Mouse (Mus musculus) gastrocnemius, postnatal 14 days (tissue): ENCODE data around the gene Sdk2. TPM values are rescaled to one million over a fixed set of nuclear protein-coding genes. Genes with fewer than 3 reads are reported as not detected.

Experiments
- DNase-seq: peaks from one replicate; pipeline ENCODE4 v3.0.0; 2021; ENCODE audit warnings: mixed read lengths
- intact Hi-C: fragments of 180-260 bp; cut with DNase I; formaldehyde crosslinking; loops from one replicate; pipeline ENCODE4 v1.15.1; 2025; ENCODE audit warnings: low total_unique reads
- total RNA-seq, 2 experiments: library from RNA; stranded (reverse); gene quantifications; 2 replicates each; pipeline ENCODE4 v1.2.3; 2021

Gene Sdk2
- total RNA-seq, 2 experiments from 2014 or later, result 2.0 to 3.7 TPM

- DNase-seq, result no peak
- intact Hi-C loops, result no loop called here
Observed at GRCm38 (mm10) chr11:113758851-113759250, 308.0 kb downstream of the Sdk2 start.

- no peak for DNase-seq
- intact Hi-C loops, result no loop called here
Observed at GRCm38 (mm10) chr11:113756578-113756977, 310.3 kb downstream of the Sdk2 start.

DNA sequence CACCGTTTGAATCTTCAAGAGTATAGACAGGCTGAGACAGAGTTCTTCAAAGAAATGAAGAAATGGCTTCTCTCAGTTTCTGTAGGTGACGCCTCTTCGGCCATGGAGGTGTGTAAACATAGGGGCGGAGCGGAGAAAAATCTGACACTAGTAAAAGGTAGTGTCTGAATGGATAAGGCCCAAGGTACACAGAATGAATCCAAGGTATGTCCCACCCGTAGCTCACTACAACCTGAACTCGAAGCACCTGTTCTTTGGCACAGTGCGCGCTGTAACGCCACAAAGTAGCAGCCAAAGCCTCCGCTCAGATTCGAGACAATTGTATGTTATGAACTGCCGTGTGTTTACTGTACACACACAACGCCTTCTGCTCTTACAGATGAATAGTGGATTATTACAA is 311.0 kb downstream of the Sdk2 start:
- intact Hi-C loops, result no loop called here
- no peak for DNase-seq

DNA sequence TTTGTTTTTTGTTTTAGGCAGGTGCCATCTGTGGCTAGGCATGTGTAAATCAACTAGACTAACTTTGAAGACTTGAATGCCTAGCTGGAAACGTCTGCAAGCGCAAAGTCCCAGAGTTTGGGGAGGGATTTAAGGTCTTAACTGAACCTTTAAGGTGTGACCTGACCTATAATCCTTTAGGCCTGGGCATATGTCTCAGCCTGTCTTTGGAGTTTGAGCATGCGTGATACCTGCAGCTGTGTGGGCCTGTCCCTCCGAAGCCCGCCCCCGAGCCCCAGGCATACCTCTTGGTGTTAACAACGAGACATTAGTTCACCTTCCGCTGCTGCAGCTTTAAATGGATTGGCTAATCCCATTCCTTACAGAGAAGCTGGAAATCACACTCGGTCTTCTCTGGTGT is 312.0 kb downstream of the Sdk2 start:
- no peak for DNase-seq
- intact Hi-C loops, result no loop called here

- no peak for DNase-seq
- intact Hi-C loops, result no loop called here
Observed at GRCm38 (mm10) chr11:113752685-113753430, 314.0 kb downstream of the Sdk2 start.

DNA sequence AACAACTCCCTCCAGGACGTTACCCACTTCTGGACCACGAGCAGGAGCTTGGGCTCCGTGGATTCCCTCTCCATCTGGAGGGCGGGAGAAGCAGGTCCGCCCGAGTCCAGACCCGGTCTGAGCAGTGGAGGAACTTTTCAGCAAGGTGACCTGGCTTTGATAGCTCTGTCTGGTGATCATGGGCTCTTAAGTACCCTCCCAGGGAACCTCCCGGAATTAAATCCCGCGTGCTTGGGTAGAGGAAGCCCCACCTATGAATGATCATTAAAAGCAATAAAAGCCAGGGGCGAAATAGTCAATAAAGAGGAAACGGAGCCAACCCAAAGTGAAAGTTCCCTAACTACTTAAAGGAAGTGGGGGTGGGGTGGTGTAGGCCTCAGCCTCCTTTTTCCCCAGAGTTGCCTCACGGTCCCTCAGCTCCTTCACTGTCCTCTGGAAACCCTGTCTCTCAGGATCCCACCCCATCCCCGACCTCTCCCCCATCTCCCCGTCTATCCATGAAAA is 314.6 kb downstream of the Sdk2 start:
- intact Hi-C loops, result no loop called here
- DNase-seq, result no peak

DNA sequence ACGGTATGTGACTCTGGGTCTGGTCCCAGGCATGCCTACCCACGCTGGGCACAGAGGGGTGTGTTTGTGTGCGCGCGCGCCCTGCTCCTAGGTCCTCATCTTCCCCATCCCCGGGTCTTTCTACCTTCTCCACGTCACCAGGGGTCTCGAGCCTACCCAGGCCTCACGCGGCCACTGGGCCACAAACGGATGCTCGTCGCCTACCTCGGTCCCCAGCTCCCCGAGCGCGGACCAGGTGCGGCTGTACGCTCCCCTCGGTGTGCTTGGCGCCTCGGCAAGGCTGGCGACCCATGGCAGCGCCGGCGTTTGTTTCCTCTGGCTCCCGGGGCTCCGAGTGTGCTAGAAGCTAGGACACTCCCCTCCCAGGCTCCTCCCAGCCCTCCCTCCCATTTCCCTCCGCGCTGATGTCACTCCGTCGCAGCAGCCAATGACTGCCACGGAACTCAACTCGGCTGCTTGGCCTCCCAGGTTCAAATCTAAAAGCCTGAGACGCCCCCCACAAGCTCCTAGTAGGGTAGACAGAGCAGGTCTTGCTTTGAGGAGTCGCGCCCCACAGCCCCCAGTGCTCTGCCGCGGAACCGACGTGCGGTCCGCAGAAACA is 315.3 kb downstream of the Sdk2 start, which contains the start of gene Cdc42ep4:
Gene Cdc42ep4, minus strand, starts transcription at position 398 of the 601 bp plus-strand sequence.
- DNase-seq, result peak; percentile 87
- intact Hi-C loops, result no loop called here

DNA sequence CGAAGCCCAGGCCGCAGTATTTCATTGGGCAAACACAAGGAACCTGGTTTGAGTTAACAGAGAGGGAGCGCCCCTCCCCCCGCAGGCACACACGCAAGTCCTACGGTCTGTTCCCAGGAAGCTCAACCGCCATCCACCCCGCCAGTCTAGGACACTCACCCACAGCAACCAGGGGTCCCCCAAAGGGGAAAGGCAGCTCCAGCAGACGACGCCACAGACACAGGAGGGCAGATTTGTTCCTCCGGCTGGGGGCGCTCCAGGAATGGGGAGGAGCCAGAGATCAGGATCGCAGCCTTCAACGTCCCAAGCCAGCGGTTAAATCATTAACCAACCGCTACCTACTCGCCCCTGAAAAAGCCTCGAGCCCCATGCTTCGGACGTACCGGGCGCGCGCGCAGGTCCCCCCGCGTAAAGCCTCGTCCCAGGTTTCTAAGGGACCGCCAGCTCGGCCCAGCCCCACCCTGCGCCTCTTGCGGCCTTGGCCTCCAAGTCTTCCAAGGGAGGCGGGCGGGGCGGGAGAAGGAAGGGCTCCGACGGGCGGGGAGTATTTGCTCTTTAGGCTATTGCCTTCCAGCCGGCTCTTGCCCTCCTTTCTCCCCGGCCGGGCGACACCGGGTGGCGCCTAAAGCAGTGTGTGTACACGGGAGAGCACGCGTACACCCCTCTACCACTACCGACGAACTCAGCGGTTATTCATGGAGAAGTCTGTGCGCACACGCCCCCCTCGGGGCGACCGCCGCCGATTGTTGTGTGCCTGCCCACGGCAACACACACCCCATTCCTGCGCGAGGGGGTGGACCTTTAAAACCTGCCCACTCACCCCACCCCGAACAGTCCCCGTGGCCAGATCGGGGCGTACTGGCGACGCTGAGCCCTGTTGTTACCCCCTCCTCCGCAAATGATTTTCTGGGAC is 316.0 kb downstream of the Sdk2 start:
- peak; percentile 73 for DNase-seq
- intact Hi-C loops, result no loop called here

DNA sequence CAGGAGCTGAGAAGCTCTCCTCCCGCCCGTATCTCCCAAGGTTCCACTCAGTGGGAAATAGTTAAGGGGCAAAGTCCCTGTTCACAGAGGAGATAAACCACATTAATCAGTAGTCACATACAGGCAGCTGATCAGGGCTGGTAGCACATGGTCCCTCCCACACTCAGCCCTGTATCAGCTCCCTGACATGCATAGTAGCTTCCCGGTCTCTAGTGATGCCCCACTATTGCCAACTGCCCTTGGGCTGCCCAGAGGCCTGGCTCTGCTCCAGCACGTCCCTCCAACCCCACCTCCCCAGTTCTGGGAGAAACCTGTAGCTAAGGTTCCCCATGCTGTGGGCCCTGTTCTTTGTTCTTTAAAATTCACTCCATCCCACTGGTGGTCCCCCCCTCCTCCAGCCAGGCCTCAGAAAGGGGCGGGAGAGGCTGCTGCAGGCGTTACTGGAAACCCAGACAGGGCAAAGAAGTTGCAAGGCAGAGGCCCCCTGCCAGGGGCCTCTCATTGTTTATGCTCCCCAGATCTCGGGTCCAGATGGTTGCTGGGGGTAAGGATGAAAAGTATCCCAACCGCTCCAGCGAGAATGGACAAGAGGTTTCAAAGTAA is 317.0 kb downstream of the Sdk2 start:
- intact Hi-C loops, result no loop called here
- DNase-seq, result no peak

DNA sequence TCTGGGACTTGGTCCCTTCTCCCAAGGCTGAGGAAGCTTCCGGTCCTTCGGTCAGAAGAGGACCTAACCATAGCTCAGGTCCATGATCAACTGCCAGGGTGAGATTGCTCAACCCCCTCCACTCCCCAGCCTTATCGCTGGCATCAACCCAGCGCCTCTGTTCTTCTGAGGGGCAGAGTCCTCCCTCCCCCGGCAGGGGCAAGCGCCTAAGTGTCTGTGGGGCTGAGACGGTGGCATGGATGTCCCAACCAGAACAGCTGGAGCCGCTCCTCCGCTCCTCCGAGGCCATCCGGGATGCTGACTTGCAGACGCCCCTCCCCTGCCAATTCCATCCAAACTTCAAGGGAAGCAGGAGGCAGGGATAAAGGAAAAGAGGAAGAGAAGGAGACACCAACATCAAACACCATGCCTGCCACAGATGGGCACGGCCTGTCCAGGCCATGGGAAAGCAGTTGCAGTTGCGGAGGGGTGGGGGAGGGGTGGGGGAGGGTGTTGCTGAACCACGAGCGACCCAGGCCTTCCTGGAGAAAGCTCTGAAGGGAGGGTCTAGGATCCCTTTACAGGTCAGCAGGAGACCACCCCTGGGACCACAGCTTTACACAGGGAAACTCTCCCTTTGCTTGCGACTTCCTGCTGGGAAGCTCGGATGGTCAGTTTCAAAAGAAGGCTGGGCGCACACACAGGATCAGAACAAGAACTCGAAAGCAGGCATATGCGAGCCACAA is 317.9 kb downstream of the Sdk2 start:
- intact Hi-C loops, result no loop called here
- peak; percentile 49 for DNase-seq

GRCm38 (mm10) chr11:113747725-113748380 is 319.0 kb downstream of the Sdk2 start:
- intact Hi-C loops, result no loop called here
- no peak for DNase-seq

DNA sequence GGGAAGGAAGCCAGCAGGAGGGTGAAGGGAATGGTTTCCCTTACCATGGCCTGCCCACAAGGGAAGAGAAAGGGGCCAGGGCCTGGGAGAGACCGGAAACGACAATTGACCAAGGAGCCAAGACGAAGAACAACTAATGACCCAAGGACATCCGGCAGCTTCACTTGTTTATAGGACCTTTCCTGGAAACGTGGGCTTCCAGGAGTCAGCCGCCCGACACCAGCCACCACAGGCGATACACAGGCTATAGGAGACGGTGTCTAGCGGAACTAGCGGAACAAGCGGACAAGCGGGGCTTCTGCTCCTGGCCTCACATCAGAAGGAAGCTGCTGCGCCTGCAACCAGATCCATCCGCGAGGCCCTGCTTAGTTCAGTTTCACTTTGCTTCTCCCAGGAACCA is 319.8 kb downstream of the Sdk2 start:
- DNase-seq, result peak; percentile 43
- intact Hi-C loops, result no loop called here

DNA sequence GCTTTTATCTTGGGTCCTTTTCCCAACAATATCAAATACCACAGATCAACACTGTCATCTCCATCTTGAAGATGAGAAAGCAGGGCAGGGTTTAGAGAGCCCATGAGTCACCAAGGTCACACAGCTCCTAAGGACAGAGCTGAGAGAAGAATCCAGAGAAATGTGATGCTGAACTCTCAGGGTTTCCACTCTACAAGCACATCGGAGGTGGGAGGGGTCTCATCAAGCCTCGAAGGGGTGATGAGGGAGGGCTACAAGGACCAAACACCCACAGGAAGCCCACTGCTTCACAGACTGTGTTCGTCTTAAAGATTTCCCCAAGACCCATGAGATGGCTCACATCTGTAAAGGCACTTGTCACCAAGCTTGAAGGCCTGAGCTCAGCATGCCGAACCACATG is 320.9 kb downstream of the Sdk2 start:
- DNase-seq, result no peak
- intact Hi-C loops, result no loop called here

DNA sequence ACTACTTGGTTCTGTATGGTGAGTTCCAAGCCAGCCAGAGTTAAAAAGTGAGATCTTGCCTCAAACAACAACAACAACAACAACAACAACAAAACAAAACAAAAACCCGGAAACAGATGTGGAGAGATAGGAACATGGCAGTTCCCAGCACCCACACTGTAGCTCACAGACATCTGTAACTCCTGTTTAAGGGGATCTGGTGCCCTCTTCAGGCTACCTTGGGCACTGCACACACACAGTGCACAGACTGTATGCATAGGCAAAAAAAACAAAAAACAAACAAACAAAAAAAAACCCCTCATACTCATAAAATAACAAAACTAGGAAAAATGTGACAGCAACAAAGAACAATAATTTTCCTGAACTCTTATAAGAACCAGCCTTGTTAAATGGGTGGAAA is 323.8 kb downstream of the Sdk2 start:
- intact Hi-C loops, result loop anchor here (5.0 kb wide), 1 partner anchor 54 kb away; no protein-coding TSS in a partner anchor
- no peak for DNase-seq

DNA sequence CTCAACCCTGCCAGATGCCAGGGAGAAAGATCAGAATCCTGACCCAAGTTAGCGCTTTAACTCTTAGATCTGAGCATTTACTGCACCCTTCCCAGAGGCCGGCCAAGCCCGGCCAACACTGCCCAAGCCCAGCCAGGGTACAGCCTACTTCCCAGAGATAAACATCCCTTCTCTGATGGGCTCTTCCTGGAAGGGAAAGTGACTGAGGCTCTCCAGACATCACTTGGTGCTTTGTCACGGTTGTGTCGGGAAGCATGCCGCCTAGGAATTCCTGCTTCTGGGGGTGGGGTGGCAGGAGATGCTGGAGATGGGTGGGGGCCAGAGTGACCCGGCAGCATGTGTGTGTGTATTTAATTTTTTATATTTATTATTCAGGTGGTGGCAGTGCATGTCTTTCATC is 326.7 kb downstream of the Sdk2 start:
- DNase-seq, result no peak
- intact Hi-C loops, result loop anchor here (5.0 kb wide), 1 partner anchor 57 kb away; no protein-coding TSS in a partner anchor

- DNase-seq, result no peak
- intact Hi-C loops, result no loop called here
Observed at GRCm38 (mm10) chr11:113739213-113739612, 327.6 kb downstream of the Sdk2 start.

GRCm38 (mm10) chr11:113737912-113738311 is 328.9 kb downstream of the Sdk2 start:
- intact Hi-C loops, result no loop called here
- DNase-seq, result no peak

DNA sequence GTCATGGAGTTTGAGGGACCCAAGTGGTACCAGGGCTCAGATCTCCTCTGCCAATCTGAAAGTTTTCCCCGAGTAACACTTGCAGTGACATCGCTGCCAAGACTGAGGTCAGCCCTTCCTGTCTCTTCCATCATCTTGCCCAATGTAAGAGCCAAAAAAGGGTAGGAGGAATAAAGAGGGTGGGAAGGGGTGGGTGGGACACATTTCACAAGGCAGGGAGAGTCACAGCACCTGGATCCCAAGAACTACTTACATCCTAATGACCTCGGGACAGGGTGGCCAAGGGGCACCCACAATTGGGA is 329.3 kb downstream of the Sdk2 start:
- no peak for DNase-seq
- intact Hi-C loops, result no loop called here
